Mouse (Mus musculus): ENCODE results near the gene Rnase2b. TPM values are rescaled to one million over a fixed set of nuclear protein-coding genes. Genes with fewer than 3 reads are reported as not detected.
"Not testable (repeated sequence)": the region's sequence is repeated elsewhere in the genome, so short reads cannot be mapped to it uniquely, and the experiment has no call there.

Rnase2b gene
- polyA plus RNA-seq, 1 experiment from 2014 or later = 0.39 TPM

- H3K4me2 ChIP-seq (replicated peaks; ENCODE audit: low read depth); H3K4me3 ChIP-seq (ENCODE audit: low read depth, low read length); H3K27ac ChIP-seq (replicated peaks); H3K4me1 ChIP-seq (replicated peaks; ENCODE audit: control insufficient read depth, insufficient read depth); H3K36me3 ChIP-seq (ENCODE audit: control insufficient read depth, insufficient read depth, low read length); ATAC-seq (ENCODE audit: low FRiP score, low TSS enrichment); H3K27me3 ChIP-seq (ENCODE audit: control insufficient read depth, insufficient read depth, low read length); H3K9ac ChIP-seq (ENCODE audit: low read length); H3K9me3 ChIP-seq (ENCODE audit: control insufficient read depth, low read length): not testable (repeated sequence)
- peak; percentile 77 for TF ChIP-seq CTCF (IDR thresholded peaks at IDR 0.05; ENCODE audit: low read depth)
- DNase-seq (ENCODE audit: low spot score) = peak; percentile 62
- WGBS = 32% methylated on average over 9 of the region's 9 CpGs
Observed at GRCm38 (mm10) chr14:51172095-51172865, 10.2 kb downstream of the Rnase2b start.

DNA sequence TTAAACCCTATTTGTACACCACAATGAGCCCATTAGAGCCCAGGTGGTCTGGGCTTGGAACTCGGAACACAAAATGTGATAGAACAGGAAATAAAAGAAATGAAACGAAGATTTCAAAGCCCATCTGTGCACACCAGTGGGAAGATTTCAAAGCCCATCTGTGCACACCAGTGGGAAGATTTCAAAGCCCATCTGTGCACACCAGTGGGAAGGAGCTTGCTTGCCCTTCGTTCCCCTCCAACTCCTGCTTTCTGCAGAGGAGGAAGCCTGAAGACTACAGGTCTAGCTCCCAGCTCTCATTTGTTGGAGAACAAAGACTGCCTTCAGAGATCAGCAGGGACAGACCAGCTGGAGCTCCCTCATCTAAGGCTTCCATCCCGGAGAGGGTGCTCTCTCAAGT is 10.9 kb downstream of the Rnase2b start:
- not testable (repeated sequence) for H3K4me1 ChIP-seq (replicated peaks; ENCODE audit: control insufficient read depth, insufficient read depth); H3K9ac ChIP-seq (ENCODE audit: low read length); H3K9me3 ChIP-seq (ENCODE audit: control insufficient read depth, low read length); H3K4me2 ChIP-seq (replicated peaks; ENCODE audit: low read depth); ATAC-seq (ENCODE audit: low FRiP score, low TSS enrichment); H3K27ac ChIP-seq (replicated peaks); H3K27me3 ChIP-seq (ENCODE audit: control insufficient read depth, insufficient read depth, low read length); H3K36me3 ChIP-seq (ENCODE audit: control insufficient read depth, insufficient read depth, low read length); DNase-seq (ENCODE audit: low spot score); H3K4me3 ChIP-seq (ENCODE audit: low read depth, low read length)
- 46% methylated on average over 4 of the region's 4 CpGs for WGBS

GRCm38 (mm10) chr14:51173843-51174242 is 11.8 kb downstream of the Rnase2b start:
- ATAC-seq (ENCODE audit: low FRiP score, low TSS enrichment) = no peak
- Histone ChIP-seq H3K4me2 (replicated peaks; ENCODE audit: low read depth) (no peak overlapping the region), H3K4me1 (replicated peaks; ENCODE audit: control insufficient read depth, insufficient read depth) (no peaks in the 10 kb centered on the region), H3K27ac (replicated peaks) (no peak overlapping the region), H3K36me3 (ENCODE audit: control insufficient read depth, insufficient read depth, low read length) (no peaks in the 10 kb centered on the region), H3K9ac (ENCODE audit: low read length) (no peak overlapping the region), H3K4me3 (ENCODE audit: low read depth, low read length) (no peak overlapping the region), H3K9me3 (ENCODE audit: control insufficient read depth, low read length) (no peaks in the 10 kb centered on the region), H3K27me3 (ENCODE audit: control insufficient read depth, insufficient read depth, low read length) (no peaks in the 10 kb centered on the region)
- 83% methylated on average over 4 of the region's 4 CpGs for WGBS
- no peak for DNase-seq (ENCODE audit: low spot score)
- TF ChIP-seq EP300 (optimal IDR thresholded peaks at IDR 0.05) (no peak), CTCF (IDR thresholded peaks at IDR 0.05; ENCODE audit: low read depth) (no peak)

DNA sequence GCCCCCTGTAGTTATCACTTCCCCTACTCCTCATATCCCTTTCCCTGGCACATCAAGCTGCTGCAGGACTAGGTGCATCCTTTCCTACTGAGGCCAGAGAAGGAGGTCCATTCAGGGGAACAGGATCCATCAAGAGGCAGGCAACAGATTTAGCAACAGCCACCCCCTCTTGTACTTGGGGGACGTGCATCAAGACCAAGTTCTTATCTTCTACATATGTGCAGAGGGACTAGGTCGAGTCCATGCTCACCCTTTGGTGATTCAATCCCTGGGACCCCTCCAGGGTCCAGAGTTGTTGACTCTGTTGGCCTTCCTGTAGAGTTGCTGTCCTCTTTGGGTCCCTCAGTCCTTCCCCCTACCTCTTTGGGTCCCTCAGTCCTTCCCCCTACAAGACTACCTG is 19.0 kb downstream of the Rnase2b start:
- H3K4me1 ChIP-seq (replicated peaks; ENCODE audit: control insufficient read depth, insufficient read depth); H3K27ac ChIP-seq (replicated peaks); H3K9ac ChIP-seq (ENCODE audit: low read length); H3K9me3 ChIP-seq (ENCODE audit: control insufficient read depth, low read length); H3K27me3 ChIP-seq (ENCODE audit: control insufficient read depth, insufficient read depth, low read length); H3K36me3 ChIP-seq (ENCODE audit: control insufficient read depth, insufficient read depth, low read length); H3K4me2 ChIP-seq (replicated peaks; ENCODE audit: low read depth); ATAC-seq (ENCODE audit: low FRiP score, low TSS enrichment); H3K4me3 ChIP-seq (ENCODE audit: low read depth, low read length); DNase-seq (ENCODE audit: low spot score): not testable (repeated sequence)
- 78% methylated on average over 2 of the region's 2 CpGs for WGBS

DNA sequence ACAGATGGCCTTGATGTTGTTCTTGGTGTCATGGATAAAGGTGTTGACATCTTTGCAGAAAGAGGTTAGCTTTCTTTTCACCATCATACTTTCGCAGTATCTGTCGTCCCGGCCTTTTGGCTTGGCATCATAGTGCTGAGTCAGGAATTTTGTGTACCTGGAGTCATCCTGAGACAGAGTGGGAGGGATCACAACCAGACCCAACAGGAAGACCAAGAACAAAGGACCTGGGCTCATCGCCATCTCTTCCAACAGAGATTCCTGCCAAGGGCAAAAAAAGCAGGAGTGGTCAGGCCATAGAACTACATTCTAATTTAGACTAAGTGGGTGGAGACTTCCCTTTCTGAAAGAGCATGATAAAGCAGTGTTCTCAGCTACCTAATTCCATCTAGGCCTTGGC is 33.6 kb downstream of the Rnase2b start:
- whole genome bisulfite sequencing = 88% methylated on average over 4 of the region's 4 CpGs
- H3K4me2 ChIP-seq (replicated peaks; ENCODE audit: low read depth) = no peak overlapping the region
- H3K4me1 ChIP-seq (replicated peaks; ENCODE audit: control insufficient read depth, insufficient read depth) = no peaks in the 10 kb centered on the region
- no peak overlapping the region for H3K27ac ChIP-seq (replicated peaks)
- H3K4me3 ChIP-seq (ENCODE audit: low read depth, low read length) = no peak overlapping the region
- TF ChIP-seq EP300 (optimal IDR thresholded peaks at IDR 0.05) (no peak), CTCF (IDR thresholded peaks at IDR 0.05; ENCODE audit: low read depth) (no peak)
- no peaks in the 10 kb centered on the region for H3K27me3 ChIP-seq (ENCODE audit: control insufficient read depth, insufficient read depth, low read length)
- H3K9me3 ChIP-seq (ENCODE audit: control insufficient read depth, low read length) = no peaks in the 10 kb centered on the region
- H3K9ac ChIP-seq (ENCODE audit: low read length) = no peak overlapping the region
- H3K36me3 ChIP-seq (ENCODE audit: control insufficient read depth, insufficient read depth, low read length) = no peaks in the 10 kb centered on the region
- DNase-seq (ENCODE audit: low spot score) (no peak), ATAC-seq (ENCODE audit: low FRiP score, low TSS enrichment) (no peak)

- Histone ChIP-seq H3K27ac (replicated peaks) (no peak within 1 kb of the TSS), H3K36me3 (ENCODE audit: control insufficient read depth, insufficient read depth, low read length) (no peaks in the 10 kb centered on the region), H3K4me3 (ENCODE audit: low read depth, low read length) (no peak within 1 kb of the TSS), H3K9me3 (ENCODE audit: control insufficient read depth, low read length) (no peaks in the 10 kb centered on the region), H3K4me2 (replicated peaks; ENCODE audit: low read depth) (no peak within 1 kb of the TSS), H3K9ac (ENCODE audit: low read length) (no peak within 1 kb of the TSS), H3K4me1 (replicated peaks; ENCODE audit: control insufficient read depth, insufficient read depth) (no peaks in the 10 kb centered on the region), H3K27me3 (ENCODE audit: control insufficient read depth, insufficient read depth, low read length) (no peaks in the 10 kb centered on the region)
- DNase-seq (ENCODE audit: low spot score) (no peak), ATAC-seq (ENCODE audit: low FRiP score, low TSS enrichment) (no peak)
- WGBS = 76% methylated on average over 5 of the region's 5 CpGs
- no peak for TF ChIP-seq CTCF (IDR thresholded peaks at IDR 0.05; ENCODE audit: low read depth)
- TF ChIP-seq EP300 (optimal IDR thresholded peaks at IDR 0.05) = no peak
Observed at GRCm38 (mm10) chr14:51199098-51200023, 37.3 kb downstream of the Rnase2b start, which contains the start of gene Ang2. Ang2 (minus strand) TSS chr14:51199148.
